Mouse (Mus musculus) cortical plate, adult 2 months (tissue): ENCODE measurements around the gene Chchd3.

Experiments used
- CTCF ChIP-seq: fragments of 200-500 bp; IDR thresholded peaks from 2 replicates; pipeline ENCODE4 v1.5.1; 2011; ENCODE audit warnings: mild to moderate bottlenecking, control low read depth, low read length; ENCODE audit not compliant: insufficient read depth; ENCODE audit errors: extremely low read depth
- POLR2A ChIP-seq: fragments of 200-500 bp; IDR thresholded peaks from 2 replicates; pipeline ENCODE4 v1.6.1; 2011; ENCODE audit warnings: mild to moderate bottlenecking, low read length, control low read depth; ENCODE audit not compliant: insufficient read depth; ENCODE audit errors: extremely low read depth

GRCm38 (mm10) chr6:33055663-33056062 is 4.4 kb downstream of the Chchd3 start:
- TF ChIP-seq POLR2A (no peak), CTCF (no peak)
